Comparison of ENCODE assay signal across 15 mouse cellular contexts in genomic region chr1:188529606-188530131, GRCm38 (mm10).
"Had no signal": no experiment of that assay in that cellular context is flagged by ENCODE, and none has a peak within 500 bp of the region (broad histone marks: within the 10 kb centered on the region; RNA-seq: fewer than 3 reads in every experiment).

No protein-coding gene starts in this region.

- H3K4me3 ChIP-seq: layer of hippocampus, adult 2 months; limb, embryonic 12.5 days; liver, embryonic 13.5 days; lung, embryonic 15.5 days; midbrain, embryonic 15.5 days; neural tube, embryonic 13.5 days; stomach, embryonic 15.5 days had no signal

- H3K27ac ChIP-seq: layer of hippocampus, adult 2 months; limb, embryonic 12.5 days; liver, embryonic 13.5 days; lung, embryonic 15.5 days; midbrain, embryonic 15.5 days; neural tube, embryonic 13.5 days; stomach, embryonic 15.5 days had no signal

- H3K36me3 ChIP-seq: limb, embryonic 12.5 days; liver, embryonic 13.5 days; lung, embryonic 15.5 days; midbrain, embryonic 15.5 days; neural tube, embryonic 13.5 days; stomach, embryonic 15.5 days had no signal

- H3K4me1 ChIP-seq: limb, embryonic 12.5 days; liver, embryonic 13.5 days; lung, embryonic 15.5 days; neural tube, embryonic 13.5 days; stomach, embryonic 15.5 days had no signal

- ATAC-seq: liver, postnatal 0 days; midbrain, embryonic 15.5 days had no signal

- H3K9me3 ChIP-seq: liver, embryonic 13.5 days; lung, embryonic 15.5 days; midbrain, embryonic 15.5 days had no signal

- DNase-seq: kidney, adult 8-10 months; kidney, postnatal 36 days; liver; liver, embryonic 13.5 days; liver, postnatal 0 days; lung, postnatal 14 days; right cerebral cortex, postnatal 14 days; thymus, adult 2 months; thymus, postnatal 25 days had no signal

- H3K27me3 ChIP-seq: limb, embryonic 12.5 days; liver, embryonic 13.5 days; lung, embryonic 15.5 days; midbrain, embryonic 15.5 days; neural tube, embryonic 13.5 days; stomach, embryonic 15.5 days had no signal

- H3K9ac ChIP-seq: limb, embryonic 12.5 days; liver, embryonic 13.5 days; liver, postnatal 0 days; lung, embryonic 15.5 days; midbrain, embryonic 15.5 days; neural tube, embryonic 13.5 days; stomach, embryonic 15.5 days had no signal

- H3K4me2 ChIP-seq: limb, embryonic 12.5 days; liver, embryonic 13.5 days; lung, embryonic 15.5 days; midbrain, embryonic 15.5 days; neural tube, embryonic 13.5 days; stomach, embryonic 15.5 days had no signal
